Mouse (Mus musculus): Measurements from ENCODE around the gene Ubald2. TPM values are rescaled to one million over a fixed set of nuclear protein-coding genes. Genes with fewer than 3 reads are reported as not detected.
"Not testable (repeated sequence)": the region's sequence is repeated elsewhere in the genome, so short reads cannot be mapped to it uniquely, and the experiment has no call there.

The Ubald2 gene
- polyA plus RNA-seq, 1 experiment = 159 TPM

- TF ChIP-seq POLR2A (IDR thresholded peaks at IDR 0.05; ENCODE audit: borderline replicate concordance, extremely low read depth, low read depth, low read length) = no peak
- TF ChIP-seq CTCF (IDR thresholded peaks at IDR 0.05; ENCODE audit: insufficient read depth, low read length) = no peak
- peaks cover 3% of the 10 kb centered on the region for H3K4me1 ChIP-seq (ENCODE audit: control insufficient read depth, insufficient read depth, low read length)
- H3K4me3 ChIP-seq (replicated peaks; ENCODE audit: extremely low read depth, low read depth, low read length) = no peak overlapping the region
- DNase-seq = no peak
- WGBS = 65% methylated on average over 5 of the region's 5 CpGs
These were observed 13.9 kb downstream of the Ubald2 start for GRCm38 (mm10) chr11:116447822-116448221.

- DNase-seq = no peak
- 93% methylated on average over 3 of the region's 3 CpGs for WGBS
- Histone ChIP-seq H3K4me3 (replicated peaks; ENCODE audit: extremely low read depth, low read depth, low read length) (no peak overlapping the region), H3K4me1 (ENCODE audit: control insufficient read depth, insufficient read depth, low read length) (peaks cover 3% of the 10 kb centered on the region)
- TF ChIP-seq CTCF (IDR thresholded peaks at IDR 0.05; ENCODE audit: insufficient read depth, low read length) = no peak
- no peak for TF ChIP-seq POLR2A (IDR thresholded peaks at IDR 0.05; ENCODE audit: borderline replicate concordance, extremely low read depth, low read depth, low read length)
These were observed 15.4 kb downstream of the Ubald2 start for GRCm38 (mm10) chr11:116449341-116449740.

GRCm38 (mm10) chr11:116453889-116454288 is 20.0 kb downstream of the Ubald2 start:
- 86% methylated on average over 10 of the region's 10 CpGs for WGBS
- DNase-seq = no peak
- TF ChIP-seq POLR2A (IDR thresholded peaks at IDR 0.05; ENCODE audit: borderline replicate concordance, extremely low read depth, low read depth, low read length) = no peak
- H3K4me1 ChIP-seq (ENCODE audit: control insufficient read depth, insufficient read depth, low read length) = no peaks in the 10 kb centered on the region
- H3K4me3 ChIP-seq (replicated peaks; ENCODE audit: extremely low read depth, low read depth, low read length) = no peak overlapping the region

- WGBS = 65% methylated on average over 8 of the region's 8 CpGs
- no peak for DNase-seq
- no peak overlapping the region for H3K4me3 ChIP-seq (replicated peaks; ENCODE audit: extremely low read depth, low read depth, low read length)
- no peak for TF ChIP-seq CTCF (IDR thresholded peaks at IDR 0.05; ENCODE audit: insufficient read depth, low read length)
- TF ChIP-seq POLR2A (IDR thresholded peaks at IDR 0.05; ENCODE audit: borderline replicate concordance, extremely low read depth, low read depth, low read length) = no peak
- no peaks in the 10 kb centered on the region for H3K4me1 ChIP-seq (ENCODE audit: control insufficient read depth, insufficient read depth, low read length)
These were observed 22.3 kb downstream of the Ubald2 start for GRCm38 (mm10) chr11:116456234-116456633.

GRCm38 (mm10) chr11:116459786-116460185 is 25.9 kb downstream of the Ubald2 start:
- Histone ChIP-seq H3K4me3 (replicated peaks; ENCODE audit: extremely low read depth, low read depth, low read length) (no peak overlapping the region), H3K4me1 (ENCODE audit: control insufficient read depth, insufficient read depth, low read length) (no peaks in the 10 kb centered on the region)
- no peak for DNase-seq
- 62% methylated on average over 4 of the region's 4 CpGs for WGBS
- TF ChIP-seq CTCF (IDR thresholded peaks at IDR 0.05; ENCODE audit: insufficient read depth, low read length) (no peak), POLR2A (IDR thresholded peaks at IDR 0.05; ENCODE audit: borderline replicate concordance, extremely low read depth, low read depth, low read length) (no peak)

GRCm38 (mm10) chr11:116463338-116463737 is 29.4 kb downstream of the Ubald2 start:
- TF ChIP-seq CTCF (IDR thresholded peaks at IDR 0.05; ENCODE audit: insufficient read depth, low read length) (no peak), POLR2A (IDR thresholded peaks at IDR 0.05; ENCODE audit: borderline replicate concordance, extremely low read depth, low read depth, low read length) (no peak)
- WGBS = 59% methylated on average over 5 of the region's 5 CpGs

GRCm38 (mm10) chr11:116463833-116464232 is 29.9 kb downstream of the Ubald2 start:
- Histone ChIP-seq H3K4me3 (replicated peaks; ENCODE audit: extremely low read depth, low read depth, low read length) (no peak overlapping the region), H3K4me1 (ENCODE audit: control insufficient read depth, insufficient read depth, low read length) (no peaks in the 10 kb centered on the region)
- peak; percentile 83 for DNase-seq
- WGBS = 5% methylated on average over 2 of the region's 2 CpGs
- TF ChIP-seq CTCF (IDR thresholded peaks at IDR 0.05; ENCODE audit: insufficient read depth, low read length) = peak; percentile 85
- TF ChIP-seq POLR2A (IDR thresholded peaks at IDR 0.05; ENCODE audit: borderline replicate concordance, extremely low read depth, low read depth, low read length) = no peak

More at GRCm38 (mm10) chr11:116463338-116463737, 29.4 kb downstream of the Ubald2 start:
- Histone ChIP-seq H3K4me3 (replicated peaks; ENCODE audit: extremely low read depth, low read depth, low read length) (no peak overlapping the region), H3K4me1 (ENCODE audit: control insufficient read depth, insufficient read depth, low read length) (no peaks in the 10 kb centered on the region)
- no peak for DNase-seq

- TF ChIP-seq CTCF (IDR thresholded peaks at IDR 0.05; ENCODE audit: insufficient read depth, low read length) (no peak), POLR2A (IDR thresholded peaks at IDR 0.05; ENCODE audit: borderline replicate concordance, extremely low read depth, low read depth, low read length) (no peak)
- no peak within 1 kb of the TSS for H3K4me3 ChIP-seq (replicated peaks; ENCODE audit: extremely low read depth, low read depth, low read length)
- WGBS = 62% methylated on average over 20 of the region's 20 CpGs
- no peak for DNase-seq
- no peaks in the 10 kb centered on the region for H3K4me1 ChIP-seq (ENCODE audit: control insufficient read depth, insufficient read depth, low read length)
These were observed 32.2 kb downstream of the Ubald2 start, which contains the start of gene Qrich2 for GRCm38 (mm10) chr11:116466141-116466540. Gene Qrich2 (minus strand): TSS chr11:116466241.

GRCm38 (mm10) chr11:116468338-116468737 is 34.4 kb downstream of the Ubald2 start:
- WGBS = 73% methylated on average over 3 of the region's 3 CpGs

GRCm38 (mm10) chr11:116470249-116470648 is 36.4 kb downstream of the Ubald2 start:
- no peak for DNase-seq
- TF ChIP-seq POLR2A (IDR thresholded peaks at IDR 0.05; ENCODE audit: borderline replicate concordance, extremely low read depth, low read depth, low read length) = no peak
- TF ChIP-seq CTCF (IDR thresholded peaks at IDR 0.05; ENCODE audit: insufficient read depth, low read length) = no peak
- WGBS = 77% methylated on average over 3 of the region's 3 CpGs

More at GRCm38 (mm10) chr11:116468338-116468737, 34.4 kb downstream of the Ubald2 start:
- not testable (repeated sequence) for H3K4me3 ChIP-seq (replicated peaks; ENCODE audit: extremely low read depth, low read depth, low read length); DNase-seq; H3K4me1 ChIP-seq (ENCODE audit: control insufficient read depth, insufficient read depth, low read length)

More at GRCm38 (mm10) chr11:116470249-116470648, 36.4 kb downstream of the Ubald2 start:
- Histone ChIP-seq H3K4me3 (replicated peaks; ENCODE audit: extremely low read depth, low read depth, low read length) (no peak overlapping the region), H3K4me1 (ENCODE audit: control insufficient read depth, insufficient read depth, low read length) (no peaks in the 10 kb centered on the region)

Measured in lung, adult 2 months (tissue).